Mouse (Mus musculus) ES-Bruce4 (cell line): ENCODE data around the gene Brd4. TPM values are rescaled to one million over a fixed set of nuclear protein-coding genes. Genes with fewer than 3 reads are reported as not detected.

ENCODE experiments used
- H3K27ac ChIP-seq: 2 replicates; pipeline ENCODE4 v1.5.1; 2012; ENCODE audit warnings: low read length, inconsistent platforms; ENCODE audit not compliant: insufficient read depth
- H3K27me3 ChIP-seq: 2 replicates; pipeline ENCODE4 v1.6.1; 2012; ENCODE audit warnings: mild to moderate bottlenecking, low read length, inconsistent platforms; ENCODE audit not compliant: control insufficient read depth, poor library complexity, insufficient read depth, severe bottlenecking
- H3K36me3 ChIP-seq: 2 replicates; pipeline ENCODE4 v1.6.1; 2012; ENCODE audit warnings: inconsistent platforms, mild to moderate bottlenecking, low read length, moderate library complexity; ENCODE audit not compliant: control insufficient read depth, poor library complexity, insufficient read depth, severe bottlenecking
- H3K4me1 ChIP-seq: one replicate; pipeline ENCODE4 v1.8.1; 2011; ENCODE audit warnings: low read length; ENCODE audit not compliant: control insufficient read depth, insufficient read depth
- H3K4me3 ChIP-seq: 2 replicates; pipeline ENCODE4 v1.5.1; 2011; ENCODE audit warnings: low read depth, mild to moderate bottlenecking, low read length
- H3K9ac ChIP-seq: 2 replicates; pipeline ENCODE4 v1.6.1; 2012; ENCODE audit warnings: low read depth, mild to moderate bottlenecking, inconsistent platforms; ENCODE audit not compliant: poor library complexity, severe bottlenecking
- H3K9me3 ChIP-seq: replicated peaks from 2 replicates; pipeline ENCODE4 v1.6.1; 2012; ENCODE audit warnings: mild to moderate bottlenecking, low read length, inconsistent platforms; ENCODE audit not compliant: control insufficient read depth, poor library complexity, insufficient read depth, severe bottlenecking
- CTCF ChIP-seq: IDR thresholded peaks from one replicate; pipeline ENCODE4 v1.8.1; 2011; ENCODE audit warnings: low read depth, low read length
- EP300 ChIP-seq: IDR thresholded peaks from 2 replicates; pipeline ENCODE4 v1.6.1; 2011; ENCODE audit warnings: low read depth, low read length; ENCODE audit not compliant: insufficient read depth
- POLR2A ChIP-seq: IDR thresholded peaks from one replicate; pipeline ENCODE4 v1.8.1; 2011; ENCODE audit warnings: low read length; ENCODE audit not compliant: insufficient read depth
- polyA plus RNA-seq: library from polyadenylated mRNA; stranded (reverse); fragments of >200 nt; gene quantifications from 2 replicates; pipeline ENCODE4 v1.2.4, GENCODE M21; 2011; ENCODE audit warnings: low read depth; ENCODE audit not compliant: missing spikeins, insufficient read depth, insufficient read length

Gene Brd4
- polyA plus RNA-seq, 1 experiment: 191 TPM

GRCm38 (mm10) chr17:32320597-32321389 lies 36.3 kb upstream of the Brd4 start, which contains the start of gene Akap8:
Gene Akap8 (minus strand): TSS chr17:32321238.
- H3K27me3 ChIP-seq: no peaks in the 10 kb centered on the region
- peaks cover 24% of the 10 kb centered on the region for H3K36me3 ChIP-seq
- H3K4me1 ChIP-seq: no peaks in the 10 kb centered on the region
- TF ChIP-seq EP300: no peak
- no peak for TF ChIP-seq CTCF
- TF ChIP-seq POLR2A: peak; percentile 82
- no peaks in the 10 kb centered on the region for H3K9me3 ChIP-seq
- H3K9ac ChIP-seq: peak within 1 kb of the TSS; percentile 79
- H3K27ac ChIP-seq: peak within 1 kb of the TSS; percentile 70
- H3K4me3 ChIP-seq: peak within 1 kb of the TSS; percentile 88

GRCm38 (mm10) chr17:32319950-32320349 lies 35.4 kb upstream of the Brd4 start:
- H3K9me3 ChIP-seq: no peaks in the 10 kb centered on the region
- TF ChIP-seq POLR2A (no peak), EP300 (no peak), CTCF (no peak)
- peak overlapping the region; percentile 88 for H3K4me3 ChIP-seq
- H3K27ac ChIP-seq: peak overlapping the region; percentile 25; the same call in 1 of the 2 replicates
- peak overlapping the region; percentile 79 for H3K9ac ChIP-seq
- no peaks in the 10 kb centered on the region for H3K27me3 ChIP-seq
- peaks cover 31% of the 10 kb centered on the region for H3K36me3 ChIP-seq
- no peaks in the 10 kb centered on the region for H3K4me1 ChIP-seq

GRCm38 (mm10) chr17:32317708-32318107 lies 33.2 kb upstream of the Brd4 start:
- H3K36me3 ChIP-seq: peaks cover 49% of the 10 kb centered on the region
- H3K4me3 ChIP-seq: no peak overlapping the region
- H3K9me3 ChIP-seq: no peaks in the 10 kb centered on the region
- H3K9ac ChIP-seq: no peak overlapping the region
- H3K4me1 ChIP-seq: no peaks in the 10 kb centered on the region
- H3K27me3 ChIP-seq: no peaks in the 10 kb centered on the region
- H3K27ac ChIP-seq: no peak overlapping the region
- TF ChIP-seq POLR2A (no peak), EP300 (no peak), CTCF (no peak)

DNA sequence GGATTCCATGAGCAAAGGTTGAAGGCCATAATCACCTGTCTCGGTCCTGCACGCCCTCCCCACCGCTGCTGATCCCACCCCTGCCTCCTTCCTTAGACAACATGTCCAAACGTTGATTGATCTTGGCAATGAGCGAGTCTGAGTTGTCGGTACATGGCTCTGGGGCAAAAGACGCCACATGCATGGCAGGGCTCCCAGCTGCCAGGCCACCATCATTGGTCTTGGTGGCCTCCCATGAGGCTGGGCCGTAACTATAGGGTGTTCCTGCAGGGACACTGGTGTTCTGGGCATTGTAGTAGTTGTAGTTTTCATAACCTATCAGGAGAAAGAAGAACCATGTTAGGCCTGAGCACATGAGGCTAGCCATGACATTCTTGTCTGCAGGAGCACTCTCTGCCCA lies 32.5 kb upstream of the Brd4 start:
- Histone ChIP-seq H3K9ac (no peak overlapping the region), H3K9me3 (no peaks in the 10 kb centered on the region), H3K27ac (no peak overlapping the region), H3K27me3 (no peaks in the 10 kb centered on the region), H3K36me3 (peaks cover 56% of the 10 kb centered on the region), H3K4me3 (no peak overlapping the region), H3K4me1 (no peaks in the 10 kb centered on the region)
- TF ChIP-seq CTCF (no peak), POLR2A (no peak), EP300 (no peak)

DNA sequence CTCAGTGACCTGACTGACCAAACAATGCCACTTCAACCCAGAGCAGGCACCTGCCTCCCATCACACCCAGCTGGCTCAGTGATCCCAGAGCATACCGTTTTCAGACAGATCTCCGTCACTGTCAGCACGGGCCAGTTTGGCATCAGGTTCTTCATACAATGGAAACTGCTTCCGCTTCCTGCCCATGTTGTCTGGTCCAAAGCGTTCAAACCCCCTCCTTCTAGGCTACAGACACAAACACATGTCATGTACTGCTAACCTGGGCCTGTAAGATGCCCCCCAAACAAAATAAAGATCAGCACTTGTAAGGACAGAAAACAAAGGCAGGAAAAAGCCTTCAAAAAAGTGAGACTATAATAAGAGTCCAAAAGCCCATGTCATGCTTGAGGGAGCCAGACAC lies 31.0 kb upstream of the Brd4 start:
- Histone ChIP-seq H3K4me1 (no peaks in the 10 kb centered on the region), H3K27me3 (no peaks in the 10 kb centered on the region), H3K4me3 (no peak overlapping the region), H3K36me3 (peaks cover 71% of the 10 kb centered on the region), H3K27ac (no peak overlapping the region), H3K9ac (no peak overlapping the region), H3K9me3 (no peaks in the 10 kb centered on the region)
- TF ChIP-seq CTCF (no peak), EP300 (no peak), POLR2A (no peak)

- no peak for TF ChIP-seq POLR2A
- no peak for TF ChIP-seq CTCF
- no peak for TF ChIP-seq EP300
- Histone ChIP-seq H3K4me3 (no peak overlapping the region), H3K27me3 (no peaks in the 10 kb centered on the region), H3K36me3 (peaks cover 87% of the 10 kb centered on the region), H3K4me1 (no peaks in the 10 kb centered on the region), H3K9me3 (no peaks in the 10 kb centered on the region), H3K27ac (no peak overlapping the region), H3K9ac (no peak overlapping the region)
These were observed 29.4 kb upstream of the Brd4 start for GRCm38 (mm10) chr17:32313892-32314291.
